Mouse (Mus musculus): ENCODE results near the gene Tpcn1. TPM values are rescaled to one million over a fixed set of nuclear protein-coding genes. Genes with fewer than 3 reads are reported as not detected.
A peak's percentile ranks its signal among the peaks of the same experiment; 100 is the strongest.

Tpcn1 gene
- polyA plus RNA-seq (2015; fragmentation: Nextera tagmentation; extraction: Ambion mirVana), result 18.1 and 19.7 TPM in 2 replicates

DNA sequence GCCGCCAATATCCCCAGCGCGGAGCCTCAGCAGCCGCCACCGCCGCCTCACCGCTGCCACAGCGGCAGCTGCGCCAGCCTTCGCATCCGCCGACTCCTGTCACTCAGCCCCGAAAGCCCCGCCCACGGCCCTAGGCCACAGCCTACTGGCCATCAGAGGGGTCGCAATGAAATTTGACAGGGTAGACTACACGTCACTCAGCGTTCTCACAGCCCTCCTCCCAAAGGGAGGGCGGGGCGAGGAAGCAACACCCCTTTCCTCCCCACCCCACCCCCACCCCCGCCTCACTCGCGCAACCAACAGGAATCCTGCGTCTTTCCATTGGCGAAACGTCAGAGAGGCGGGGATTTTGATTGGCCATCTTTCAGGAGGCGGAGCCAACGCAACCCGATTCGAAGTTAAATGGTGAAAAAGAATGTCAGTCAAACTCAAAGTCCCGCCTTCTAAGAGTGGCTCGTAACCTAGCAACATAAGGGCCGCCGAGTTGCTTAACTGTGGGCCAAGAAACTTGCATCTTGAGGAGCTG, at the start of gene Tpcn1, which contains the start of gene Iqcd:
Tpcn1 (minus strand) TSS at position 105 of the 526 bp plus-strand sequence.
Iqcd (plus strand) TSS at position 448 of the 526 bp plus-strand sequence.
- Histone ChIP-seq H3K4me2 (peak within 1 kb of the TSS; percentile 93), H3K4me3 (peak within 1 kb of the TSS; percentile 73), H3K9ac (peak within 1 kb of the TSS; percentile 79), H3K27ac (replicated peaks) (peak within 1 kb of the TSS; percentile 74), H3K4me1 (replicated peaks) (peaks cover 31% of the 10 kb centered on the region), H3K36me3 (0 out of 2 replicates have a peak, but pooled peaks cover 5% of the 10 kb centered on the region), H3K27me3 (no peaks in the 10 kb centered on the region), H3K9me3 (no peaks in the 10 kb centered on the region)
- ATAC-seq (ENCODE audit: low FRiP score, low read depth), result peak; percentile 98
- 0% methylated on average over 35 of the region's 35 CpGs for WGBS

DNA sequence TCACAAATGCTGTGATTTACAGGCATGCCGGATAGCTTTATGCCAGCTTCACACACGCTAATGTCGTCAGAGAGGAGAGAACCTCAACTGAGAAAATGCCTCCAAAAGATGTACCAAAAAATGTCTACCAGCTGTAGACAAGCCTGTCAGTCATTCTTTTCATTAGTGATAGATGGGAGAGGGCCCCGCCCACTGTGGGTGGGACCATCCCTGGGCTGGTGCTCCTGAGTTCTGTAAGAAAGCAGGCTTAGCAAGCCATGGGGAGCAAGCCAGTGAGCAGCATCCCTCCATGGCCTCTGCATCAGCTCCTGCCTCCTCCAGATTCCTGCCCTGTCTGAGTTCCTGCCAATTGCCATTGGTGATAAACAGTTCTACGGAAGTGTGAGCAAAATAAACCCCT, 47.2 kb upstream of the Tpcn1 start:
- Histone ChIP-seq H3K27me3 (peaks cover under 1% of the 10 kb centered on the region; the same call in 1 of the 2 replicates), H3K9ac (no peak overlapping the region), H3K36me3 (no peaks in the 10 kb centered on the region), H3K4me1 (replicated peaks) (peaks cover 7% of the 10 kb centered on the region; the same call in 1 of the 2 replicates), H3K27ac (replicated peaks) (no peak overlapping the region), H3K4me3 (no peak overlapping the region), H3K4me2 (no peak overlapping the region), H3K9me3 (no peaks in the 10 kb centered on the region)
- 85% methylated on average over 5 of the region's 5 CpGs for WGBS
- no peak for ATAC-seq (ENCODE audit: low FRiP score, low read depth)

DNA sequence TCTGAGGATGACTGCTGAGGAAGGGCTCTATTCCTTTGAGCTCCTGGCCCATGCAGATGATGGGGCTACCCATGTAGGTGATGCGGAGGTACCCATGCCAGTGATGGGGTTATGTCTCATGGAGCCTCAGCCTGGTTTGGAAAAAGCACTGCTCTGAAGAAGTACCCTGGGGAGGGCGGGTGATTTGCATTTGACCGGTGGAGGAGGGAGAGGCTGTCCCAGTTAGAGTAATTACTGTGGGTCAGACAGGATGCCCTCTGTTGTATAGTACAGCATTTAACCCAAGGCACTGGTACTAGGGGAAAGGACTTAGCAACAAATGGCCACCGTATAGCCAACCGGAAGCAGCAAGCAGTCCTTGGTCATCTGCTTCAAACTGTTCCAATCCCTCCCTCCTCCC, 46.4 kb upstream of the Tpcn1 start:
- Histone ChIP-seq H3K9me3 (no peaks in the 10 kb centered on the region), H3K4me1 (replicated peaks) (peaks cover 7% of the 10 kb centered on the region; the same call in 1 of the 2 replicates), H3K27me3 (peaks cover 8% of the 10 kb centered on the region), H3K36me3 (no peaks in the 10 kb centered on the region), H3K27ac (replicated peaks) (no peak overlapping the region), H3K9ac (no peak overlapping the region), H3K4me3 (no peak overlapping the region), H3K4me2 (no peak overlapping the region)
- ATAC-seq (ENCODE audit: low FRiP score, low read depth), result no peak
- 38% methylated on average over 5 of the region's 5 CpGs for WGBS

DNA sequence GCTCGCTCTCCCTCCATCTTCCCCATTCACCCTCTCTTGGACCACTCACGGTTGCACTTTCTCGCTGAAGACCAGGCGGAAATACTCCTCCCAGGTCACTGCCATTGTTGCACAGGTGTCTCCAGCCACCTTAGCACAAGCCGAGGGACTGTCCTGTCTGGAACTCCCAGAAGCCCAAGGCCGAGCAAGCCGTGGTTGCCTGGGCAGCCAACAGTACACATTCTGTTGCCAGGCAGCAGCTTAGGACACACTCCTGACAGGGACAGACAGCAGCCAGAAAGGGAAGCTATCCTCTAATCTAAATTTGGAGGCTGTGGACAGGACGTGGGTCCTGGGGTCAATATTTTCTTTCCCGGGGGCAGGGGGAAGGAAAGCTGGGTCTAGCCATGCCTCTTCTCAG, 45.7 kb upstream of the Tpcn1 start, which contains the start of gene Cfap73:
Cfap73 (minus strand) TSS at position 105 of the 400 bp plus-strand sequence.
- WGBS, result 50% methylated on average over 9 of the region's 9 CpGs
- peaks cover 9% of the 10 kb centered on the region for H3K27me3 ChIP-seq
- no peaks in the 10 kb centered on the region for H3K9me3 ChIP-seq
- H3K4me2 ChIP-seq, result no peak within 1 kb of the TSS
- H3K4me1 ChIP-seq (replicated peaks), result peaks cover 7% of the 10 kb centered on the region; the same call in 1 of the 2 replicates
- ATAC-seq (ENCODE audit: low FRiP score, low read depth), result no peak
- no peak within 1 kb of the TSS for H3K9ac ChIP-seq
- no peak within 1 kb of the TSS for H3K4me3 ChIP-seq
- no peak within 1 kb of the TSS for H3K27ac ChIP-seq (replicated peaks)
- H3K36me3 ChIP-seq, result no peaks in the 10 kb centered on the region

DNA sequence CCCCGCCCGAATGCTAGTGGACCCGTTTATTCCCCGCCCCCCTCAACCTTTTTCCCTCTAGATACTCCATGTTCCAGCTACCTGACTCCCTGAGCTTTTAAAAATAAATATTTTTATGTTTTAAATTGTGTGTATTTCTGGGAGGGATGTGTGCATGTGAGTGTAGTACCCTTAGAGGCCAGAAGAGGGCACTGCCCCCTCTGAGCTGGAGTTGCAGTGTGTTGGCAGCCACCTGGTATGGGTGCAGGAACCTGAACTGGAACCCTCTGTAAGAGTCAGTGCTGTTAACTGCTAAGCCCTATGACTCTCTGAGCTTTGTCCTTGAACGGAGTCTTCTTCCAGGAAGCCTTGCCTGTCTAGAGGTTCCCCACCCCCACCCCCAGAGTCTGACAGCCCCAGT, 43.4 kb upstream of the Tpcn1 start:
- no peaks in the 10 kb centered on the region for H3K9me3 ChIP-seq

DNA sequence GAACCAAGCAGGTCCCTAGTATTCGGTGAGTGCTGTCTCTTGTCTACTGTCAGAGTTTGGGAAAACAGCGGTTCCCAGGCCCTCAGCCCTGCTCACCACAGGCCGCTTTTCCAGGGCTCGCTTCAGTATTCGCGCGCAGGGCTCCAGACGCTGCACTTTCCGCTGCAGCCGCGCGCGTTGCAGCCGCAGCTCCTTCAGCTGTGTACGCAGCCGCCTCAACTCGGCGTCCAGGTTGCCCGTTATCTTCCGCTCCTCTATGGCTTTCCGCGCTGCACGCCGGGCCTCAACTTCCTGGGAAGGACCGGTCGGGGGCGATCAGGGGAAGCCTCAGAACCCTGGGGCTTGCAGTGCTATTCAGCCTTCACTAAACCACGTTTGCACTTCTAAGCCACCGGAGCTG, 42.7 kb upstream of the Tpcn1 start:
- no peak for ATAC-seq (ENCODE audit: low FRiP score, low read depth)
- WGBS, result 9% methylated on average over 29 of the region's 29 CpGs
- Histone ChIP-seq H3K36me3 (peaks cover 17% of the 10 kb centered on the region), H3K4me3 (no peak overlapping the region; the same call in 1 of the 2 replicates), H3K4me1 (replicated peaks) (peaks cover 7% of the 10 kb centered on the region; the same call in 1 of the 2 replicates), H3K27ac (replicated peaks) (no peak overlapping the region), H3K4me2 (peak overlapping the region; percentile 46), H3K9ac (no peak overlapping the region), H3K9me3 (no peaks in the 10 kb centered on the region), H3K27me3 (peaks cover 9% of the 10 kb centered on the region)

More for the DNA sequence above, 43.4 kb upstream of the Tpcn1 start:
- no peak for ATAC-seq (ENCODE audit: low FRiP score, low read depth)
- H3K4me1 ChIP-seq (replicated peaks), result peaks cover 7% of the 10 kb centered on the region; the same call in 1 of the 2 replicates
- H3K36me3 ChIP-seq, result peaks cover 11% of the 10 kb centered on the region
- no peak overlapping the region for H3K9ac ChIP-seq
- 90% methylated on average over 5 of the region's 5 CpGs for WGBS
- peaks cover 9% of the 10 kb centered on the region for H3K27me3 ChIP-seq
- H3K4me2 ChIP-seq, result no peak overlapping the region
- no peak overlapping the region for H3K27ac ChIP-seq (replicated peaks)
- H3K4me3 ChIP-seq, result no peak overlapping the region

DNA sequence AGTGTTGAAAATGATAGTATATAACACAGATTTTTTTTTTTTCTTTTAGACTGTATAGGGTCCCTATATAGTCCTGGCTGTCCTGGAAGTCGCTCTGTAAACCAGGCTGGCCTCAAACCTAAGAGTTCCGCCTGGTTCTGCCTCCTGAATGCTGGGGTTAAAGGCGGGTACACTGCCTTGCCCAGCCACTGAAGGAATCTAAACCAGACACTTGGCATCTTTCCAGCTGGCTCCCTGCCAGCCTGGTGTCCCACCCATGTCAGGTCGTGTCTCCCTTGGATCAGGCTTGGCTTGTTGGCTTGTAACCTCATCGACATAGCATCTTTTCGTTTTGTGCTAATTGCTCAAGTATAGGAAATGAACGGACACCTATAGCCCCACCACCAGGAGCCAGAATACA, 40.2 kb upstream of the Tpcn1 start:
- no peak overlapping the region for H3K4me2 ChIP-seq
- H3K4me1 ChIP-seq (replicated peaks), result peaks cover 7% of the 10 kb centered on the region; the same call in 1 of the 2 replicates
- ATAC-seq (ENCODE audit: low FRiP score, low read depth), result no peak
- no peak overlapping the region for H3K4me3 ChIP-seq
- H3K9ac ChIP-seq, result no peak overlapping the region
- peaks cover 37% of the 10 kb centered on the region for H3K36me3 ChIP-seq
- no peaks in the 10 kb centered on the region for H3K9me3 ChIP-seq
- no peak overlapping the region for H3K27ac ChIP-seq (replicated peaks)
- H3K27me3 ChIP-seq, result peaks cover 9% of the 10 kb centered on the region
- WGBS, result 58% methylated on average over 7 of the region's 7 CpGs

DNA sequence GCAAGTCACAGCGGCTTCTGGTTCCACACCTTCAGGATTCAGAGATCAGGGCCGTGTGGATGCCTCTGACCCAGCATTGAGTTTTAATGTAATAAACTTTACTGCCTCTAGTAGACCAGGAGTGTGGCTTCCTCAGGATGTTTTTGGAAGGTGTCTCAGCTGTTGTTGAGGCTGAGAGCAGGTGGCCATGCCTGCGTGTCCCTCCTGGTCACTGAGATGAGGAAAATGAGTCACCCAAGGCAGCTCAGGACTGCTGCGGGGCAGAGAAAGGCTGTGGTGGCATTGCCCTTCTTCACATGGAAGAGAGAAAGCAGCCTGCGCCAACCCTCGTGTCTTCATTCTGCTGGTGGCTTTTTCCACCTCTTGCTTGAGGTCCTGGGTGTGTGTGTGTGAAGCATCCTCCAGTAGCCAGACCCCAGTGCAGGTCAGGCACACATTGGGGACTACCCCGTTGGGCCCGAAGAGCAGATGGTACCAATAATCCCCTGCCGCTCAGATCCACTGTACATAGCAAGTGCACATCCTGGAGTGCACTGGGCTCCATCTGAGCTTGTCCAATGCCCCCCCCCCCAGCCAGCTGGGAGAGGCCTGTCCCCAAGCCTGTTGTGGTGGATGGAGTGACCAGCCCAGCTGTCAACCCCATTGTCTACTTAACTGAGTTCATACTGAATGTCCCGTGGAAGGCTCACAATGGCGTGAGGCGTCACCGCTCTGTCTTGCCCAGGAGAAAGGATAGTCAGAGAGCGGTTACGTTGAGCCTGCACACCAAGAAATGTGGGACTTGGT, 39.2 kb upstream of the Tpcn1 start:
- ATAC-seq (ENCODE audit: low FRiP score, low read depth), result no peak
- no peak overlapping the region for H3K4me3 ChIP-seq
- no peak overlapping the region for H3K4me2 ChIP-seq
- H3K9me3 ChIP-seq, result no peaks in the 10 kb centered on the region
- H3K9ac ChIP-seq, result no peak overlapping the region
- 68% methylated on average over 15 of the region's 15 CpGs for WGBS
- peaks cover 9% of the 10 kb centered on the region for H3K27me3 ChIP-seq
- no peak overlapping the region for H3K27ac ChIP-seq (replicated peaks)
- H3K36me3 ChIP-seq, result peaks cover 45% of the 10 kb centered on the region
- peaks cover 7% of the 10 kb centered on the region; the same call in 1 of the 2 replicates for H3K4me1 ChIP-seq (replicated peaks)

DNA sequence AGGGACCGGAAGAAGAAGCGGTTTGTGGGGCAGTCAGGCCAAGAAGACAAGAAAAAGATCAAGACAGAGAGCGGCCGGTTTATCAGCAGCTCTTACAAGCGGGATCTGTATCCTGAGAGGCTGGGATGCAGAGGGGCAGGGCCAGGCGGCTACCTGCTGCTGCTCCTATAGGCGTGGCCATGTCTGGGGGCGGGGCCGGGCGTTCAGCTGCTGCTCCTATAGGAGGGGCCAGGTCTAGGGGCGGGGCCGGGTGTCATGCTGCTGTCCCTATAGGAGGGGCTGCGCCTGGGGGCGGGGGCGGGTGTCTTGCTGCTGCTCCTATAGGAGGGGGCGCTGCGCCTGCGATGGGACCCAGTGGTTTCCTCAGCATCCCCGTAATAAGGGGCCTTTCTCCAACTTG, 37.9 kb upstream of the Tpcn1 start:
- WGBS, result 34% methylated on average over 17 of the region's 19 CpGs
- H3K4me1 ChIP-seq (replicated peaks), result peaks cover 6% of the 10 kb centered on the region
- ATAC-seq (ENCODE audit: low FRiP score, low read depth), result no peak
- peaks cover 9% of the 10 kb centered on the region for H3K27me3 ChIP-seq
- peaks cover 49% of the 10 kb centered on the region for H3K36me3 ChIP-seq
- H3K9ac ChIP-seq, result no peak overlapping the region
- H3K9me3 ChIP-seq, result no peaks in the 10 kb centered on the region
- H3K27ac ChIP-seq (replicated peaks), result no peak overlapping the region
- no peak overlapping the region for H3K4me3 ChIP-seq
- no peak overlapping the region for H3K4me2 ChIP-seq

DNA sequence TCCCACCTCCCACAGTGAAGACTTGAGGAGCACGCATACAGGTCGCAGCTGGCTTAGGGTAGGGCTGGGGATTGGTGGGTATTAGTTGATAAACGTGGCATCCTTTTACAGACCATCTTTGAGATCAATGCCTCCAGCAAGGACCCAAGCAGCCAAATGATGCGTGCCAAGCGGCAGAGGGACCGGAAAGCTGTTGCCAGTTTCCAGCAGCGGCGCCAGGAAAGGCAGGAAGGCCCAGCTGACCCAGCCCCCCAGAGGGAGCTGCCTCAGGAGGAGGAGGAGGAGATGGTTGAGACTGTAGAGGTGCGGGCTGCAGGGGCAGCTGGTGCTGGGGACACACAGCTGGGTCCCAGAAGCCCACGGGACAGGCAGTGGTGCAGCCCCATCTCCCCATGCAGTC, 36.0 kb upstream of the Tpcn1 start:
- Histone ChIP-seq H3K36me3 (peaks cover 59% of the 10 kb centered on the region), H3K27ac (replicated peaks) (no peak overlapping the region), H3K4me2 (no peak overlapping the region), H3K9me3 (no peaks in the 10 kb centered on the region), H3K4me3 (no peak overlapping the region), H3K27me3 (no peaks in the 10 kb centered on the region), H3K9ac (no peak overlapping the region), H3K4me1 (replicated peaks) (peaks cover 3% of the 10 kb centered on the region; the same call in 1 of the 2 replicates)
- no peak for ATAC-seq (ENCODE audit: low FRiP score, low read depth)
- WGBS, result 84% methylated on average over 10 of the region's 10 CpGs

DNA sequence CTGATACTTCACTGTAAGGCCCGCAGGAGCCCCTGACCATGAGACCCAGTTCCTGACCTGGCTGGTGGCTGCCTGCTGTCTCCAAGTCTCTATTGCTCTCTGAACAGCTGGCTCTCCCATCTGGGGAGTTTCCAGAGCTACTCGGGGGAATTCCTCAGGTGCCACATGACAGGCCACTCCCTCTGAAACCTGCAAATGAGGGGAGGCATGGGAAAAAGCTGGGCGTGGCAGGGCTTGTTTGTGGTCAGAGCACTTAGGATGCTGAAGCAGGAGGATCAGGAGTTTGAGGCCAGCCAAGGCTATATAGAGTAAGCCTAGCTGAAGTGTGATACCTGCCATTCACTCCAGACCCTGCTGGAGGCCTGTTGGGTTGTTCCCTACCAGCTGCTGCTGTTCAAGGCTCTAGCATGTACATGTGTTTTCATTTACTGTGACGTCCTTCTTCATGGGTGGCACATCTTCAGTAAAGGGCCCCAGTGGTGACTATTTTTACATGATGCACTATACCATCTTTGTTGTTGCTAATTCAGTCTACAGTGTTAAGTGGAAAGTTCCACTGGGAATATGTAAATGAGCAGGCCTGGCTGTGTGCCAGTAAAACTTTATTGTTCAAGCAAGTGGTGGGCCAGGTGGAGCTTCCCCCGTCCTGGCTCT, 33.9 kb upstream of the Tpcn1 start:
- H3K27me3 ChIP-seq, result no peaks in the 10 kb centered on the region
- H3K4me3 ChIP-seq, result no peak overlapping the region
- 66% methylated on average over 5 of the region's 5 CpGs for WGBS
- no peaks in the 10 kb centered on the region for H3K9me3 ChIP-seq
- no peak overlapping the region for H3K9ac ChIP-seq
- H3K4me2 ChIP-seq, result no peak overlapping the region
- H3K27ac ChIP-seq (replicated peaks), result peak overlapping the region; percentile 38; the same call in 1 of the 2 replicates
- H3K4me1 ChIP-seq (replicated peaks), result peaks cover 3% of the 10 kb centered on the region; the same call in 1 of the 2 replicates
- H3K36me3 ChIP-seq, result peaks cover 73% of the 10 kb centered on the region
- ATAC-seq (ENCODE audit: low FRiP score, low read depth), result no peak

DNA sequence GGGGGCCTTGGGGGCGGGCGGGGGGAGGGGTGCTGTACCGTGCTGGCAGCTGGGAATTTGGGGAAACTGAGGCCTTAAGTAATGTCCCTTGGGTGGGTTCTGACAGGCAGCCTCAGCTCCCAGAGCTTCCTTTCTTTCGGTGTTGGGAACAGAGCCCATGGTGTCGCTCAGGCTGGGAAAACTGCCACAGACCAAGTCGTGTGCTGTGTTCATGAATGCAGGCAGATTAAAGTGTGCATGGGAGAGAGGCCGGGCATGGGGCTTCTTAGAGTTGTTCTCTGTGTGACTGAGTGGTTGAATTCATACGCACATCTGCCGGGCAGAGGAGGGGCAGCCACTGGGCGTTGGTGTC, 33.3 kb upstream of the Tpcn1 start:
- Histone ChIP-seq H3K27ac (replicated peaks) (peak overlapping the region; percentile 45; the same call in 1 of the 2 replicates), H3K4me2 (no peak overlapping the region), H3K4me1 (replicated peaks) (peaks cover 3% of the 10 kb centered on the region; the same call in 1 of the 2 replicates), H3K27me3 (no peaks in the 10 kb centered on the region), H3K9me3 (no peaks in the 10 kb centered on the region), H3K36me3 (peaks cover 73% of the 10 kb centered on the region), H3K4me3 (no peak overlapping the region), H3K9ac (no peak overlapping the region)
- no peak for ATAC-seq (ENCODE audit: low FRiP score, low read depth)
- WGBS, result 81% methylated on average over 10 of the region's 10 CpGs
